24 mouse cellular contexts compared by ENCODE assay signal in the genomic region with DNA sequence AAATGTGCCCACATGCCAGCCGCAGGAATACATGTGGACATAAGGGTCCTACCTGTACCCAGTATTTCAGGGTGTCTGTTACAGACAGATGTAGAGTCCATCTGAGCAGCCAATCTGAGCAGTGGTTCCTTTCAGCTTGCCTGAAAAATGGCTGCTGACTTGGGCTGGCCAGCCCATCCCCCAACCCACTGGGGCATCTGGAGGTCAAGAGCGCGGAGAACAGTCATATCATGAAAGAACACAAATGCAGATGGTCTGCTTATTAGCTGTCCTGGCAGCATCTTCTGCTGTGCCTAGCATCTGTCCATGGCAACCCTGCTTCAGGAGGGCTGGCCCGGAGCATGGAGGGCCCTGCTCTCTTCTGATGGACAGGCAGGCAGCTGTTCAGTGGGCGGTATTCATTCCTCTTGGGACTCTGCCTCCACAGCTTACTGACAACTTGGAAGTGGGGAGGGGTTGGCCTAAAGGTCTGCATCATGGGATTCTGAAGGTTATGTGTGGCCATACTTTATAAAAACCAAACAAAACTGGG.
DNase-seq lines count a peak whose midpoint lies in the region; ATAC-seq lines count a peak whose summit lies in the region.
"Had no signal": no experiment of that assay in that cellular context is flagged by ENCODE, and none has a peak within 500 bp of the region (broad histone marks: within the 10 kb centered on the region; RNA-seq: fewer than 3 reads in every experiment).

No protein-coding gene starts in this region.

- no peak overlapping the region for H3K4me3 ChIP-seq in hindbrain, embryonic 11.5 days (ENCODE audit: low read depth, low read length)
- H3K4me3 ChIP-seq in hindbrain, embryonic 14.5 days (replicated peaks; ENCODE audit: low read length), result no peak overlapping the region
- no peak overlapping the region for H3K4me3 ChIP-seq in midbrain, embryonic 13.5 days (replicated peaks)
- H3K4me3 ChIP-seq in midbrain, embryonic 16.5 days (ENCODE audit: low read depth, low read length), result no peak overlapping the region
- H3K4me3 ChIP-seq: embryonic facial prominence, embryonic 15.5 days; heart, embryonic 10.5 days; limb, embryonic 12.5 days; lung, embryonic 15.5 days; midbrain, embryonic 10.5 days had no signal

- no peaks in the 10 kb centered on the region for H3K27me3 ChIP-seq in hindbrain, embryonic 11.5 days (ENCODE audit: control insufficient read depth, insufficient read depth, low read length)
- H3K27me3 ChIP-seq in hindbrain, embryonic 14.5 days (ENCODE audit: control insufficient read depth, insufficient read depth, low read length), result no peaks in the 10 kb centered on the region
- no peaks in the 10 kb centered on the region for H3K27me3 ChIP-seq in midbrain, embryonic 13.5 days
- H3K27me3 ChIP-seq in midbrain, embryonic 16.5 days (ENCODE audit: control insufficient read depth, insufficient read depth, low read depth, low read length), result no peaks in the 10 kb centered on the region
- H3K27me3 ChIP-seq: embryonic facial prominence, embryonic 15.5 days; limb, embryonic 12.5 days; lung, embryonic 15.5 days had no signal

- no peak overlapping the region for H3K4me2 ChIP-seq in hindbrain, embryonic 11.5 days (replicated peaks; ENCODE audit: low read depth, low read length)
- H3K4me2 ChIP-seq in hindbrain, embryonic 14.5 days (replicated peaks), result no peak overlapping the region
- no peak overlapping the region for H3K4me2 ChIP-seq in midbrain, embryonic 13.5 days (replicated peaks)
- no peak overlapping the region for H3K4me2 ChIP-seq in midbrain, embryonic 16.5 days (ENCODE audit: low read length)
- H3K4me2 ChIP-seq: embryonic facial prominence, embryonic 15.5 days; limb, embryonic 12.5 days; lung, embryonic 15.5 days had no signal

- peak; percentile 41 for DNase-seq in hindbrain, embryonic 11.5 days (ENCODE audit: low spot score)
- DNase-seq in hindbrain, embryonic 14.5 days (ENCODE audit: low spot score), result no peak
- DNase-seq in embryo, embryonic 11 days, result peak; percentile 30
- DNase-seq in retina, embryonic 14.5 days (ENCODE audit: low spot score), result peak; percentile 46
- no peak for DNase-seq in adrenal gland, adult 18-20 months (ENCODE audit: low spot score in 2 of 2)
- DNase-seq: adrenal gland, adult 2 months; B cell, adult 2 months; cerebellum, adult 2 months; cerebellum, postnatal 36 days; kidney, adult 9 months; kidney, postnatal 25 days; layer of hippocampus, adult 9-11 months; lung, postnatal 4 days; right cerebral cortex, postnatal 14 days; spleen, adult 18-20 months; thymus, adult 18-20 months had no signal

- peak; percentile 59 for ATAC-seq in hindbrain, embryonic 11.5 days (ENCODE audit: low FRiP score)
- ATAC-seq in hindbrain, embryonic 14.5 days (ENCODE audit: low FRiP score), result no peak
- ATAC-seq in midbrain, embryonic 13.5 days, result 0 out of 2 replicates have a peak, but pooled peaks have one; percentile 41
- no peak for ATAC-seq in midbrain, embryonic 16.5 days

- no peaks in the 10 kb centered on the region for H3K9me3 ChIP-seq in hindbrain, embryonic 11.5 days (ENCODE audit: control insufficient read depth, low read length)
- no peaks in the 10 kb centered on the region for H3K9me3 ChIP-seq in hindbrain, embryonic 14.5 days (ENCODE audit: control insufficient read depth, low read length)
- H3K9me3 ChIP-seq in midbrain, embryonic 13.5 days, result no peaks in the 10 kb centered on the region
- no peaks in the 10 kb centered on the region for H3K9me3 ChIP-seq in midbrain, embryonic 16.5 days (replicated peaks; ENCODE audit: control insufficient read depth, low read length, poor library complexity, severe bottlenecking)
- H3K9me3 ChIP-seq: embryonic facial prominence, embryonic 15.5 days; heart, embryonic 10.5 days; limb, embryonic 12.5 days; lung, embryonic 15.5 days; midbrain, embryonic 10.5 days had no signal

- WGBS in hindbrain, embryonic 11.5 days, result 55% methylated on average over 5 of the region's 5 CpGs
- WGBS in hindbrain, embryonic 14.5 days, result 48% methylated on average over 5 of the region's 5 CpGs
- 78% methylated on average over 5 of the region's 5 CpGs for WGBS in midbrain, embryonic 13.5 days
- 75% methylated on average over 5 of the region's 5 CpGs for WGBS in midbrain, embryonic 16.5 days

- no peak overlapping the region for H3K9ac ChIP-seq in hindbrain, embryonic 11.5 days (ENCODE audit: low read depth, low read length)
- no peak overlapping the region for H3K9ac ChIP-seq in hindbrain, embryonic 14.5 days
- H3K9ac ChIP-seq in midbrain, embryonic 13.5 days (replicated peaks), result no peak overlapping the region
- H3K9ac ChIP-seq in midbrain, embryonic 16.5 days (ENCODE audit: low read depth, low read length), result no peak overlapping the region
- H3K9ac ChIP-seq: embryonic facial prominence, embryonic 15.5 days; limb, embryonic 12.5 days; liver, embryonic 14.5 days; lung, embryonic 15.5 days had no signal

- H3K4me1 ChIP-seq in hindbrain, embryonic 11.5 days (replicated peaks; ENCODE audit: control insufficient read depth, insufficient read depth, low read length), result 0 out of 2 replicates have a peak, but pooled peaks cover 7% of the 10 kb centered on the region
- 0 out of 2 replicates have a peak, but pooled peaks cover 11% of the 10 kb centered on the region for H3K4me1 ChIP-seq in hindbrain, embryonic 14.5 days (replicated peaks; ENCODE audit: control insufficient read depth, insufficient read depth, low read length)
- peaks cover 18% of the 10 kb centered on the region; the same call in 1 of the 2 replicates for H3K4me1 ChIP-seq in midbrain, embryonic 13.5 days (replicated peaks)
- no peaks in the 10 kb centered on the region; the same call in 1 of the 2 replicates for H3K4me1 ChIP-seq in midbrain, embryonic 16.5 days (ENCODE audit: control insufficient read depth, insufficient read depth, low read length)
- H3K4me1 ChIP-seq: embryonic facial prominence, embryonic 15.5 days; limb, embryonic 12.5 days; lung, embryonic 15.5 days had no signal

- H3K27ac ChIP-seq in hindbrain, embryonic 11.5 days (ENCODE audit: low read depth, low read length), result no peak overlapping the region
- no peak overlapping the region for H3K27ac ChIP-seq in hindbrain, embryonic 14.5 days
- no peak overlapping the region for H3K27ac ChIP-seq in midbrain, embryonic 13.5 days
- H3K27ac ChIP-seq in midbrain, embryonic 16.5 days (ENCODE audit: low read length), result no peak overlapping the region
- H3K27ac ChIP-seq: embryonic facial prominence, embryonic 15.5 days; heart, embryonic 10.5 days; limb, embryonic 12.5 days; liver, embryonic 14.5 days; lung, embryonic 15.5 days; midbrain, embryonic 10.5 days had no signal

- H3K36me3 ChIP-seq in hindbrain, embryonic 11.5 days (ENCODE audit: control insufficient read depth, insufficient read depth, low read length), result no peaks in the 10 kb centered on the region
- H3K36me3 ChIP-seq in hindbrain, embryonic 14.5 days (replicated peaks; ENCODE audit: control insufficient read depth, insufficient read depth), result 0 out of 2 replicates have a peak, but pooled peaks cover 8% of the 10 kb centered on the region
- 0 out of 2 replicates have a peak, but pooled peaks cover 20% of the 10 kb centered on the region for H3K36me3 ChIP-seq in midbrain, embryonic 13.5 days
- no peaks in the 10 kb centered on the region; the same call in 1 of the 2 replicates for H3K36me3 ChIP-seq in midbrain, embryonic 16.5 days (ENCODE audit: control insufficient read depth, insufficient read depth, low read length)
- H3K36me3 ChIP-seq: embryonic facial prominence, embryonic 15.5 days; heart, embryonic 10.5 days; limb, embryonic 12.5 days; lung, embryonic 15.5 days had no signal

Comparison
In these comparisons a context has a peak if more than half of its experiments do, and no peak if none do; other contexts are left out.
1. ATAC-seq: peak in hindbrain, embryonic 11.5 days (single experiment) and midbrain, embryonic 13.5 days (single experiment); none in hindbrain, embryonic 14.5 days (single experiment) and midbrain, embryonic 16.5 days (single experiment).
2. DNase-seq: peak in hindbrain, embryonic 11.5 days (single experiment), embryo, embryonic 11 days (single experiment) and retina, embryonic 14.5 days (single experiment); none in hindbrain, embryonic 14.5 days (single experiment) and adrenal gland, adult 18-20 months (0 of 2).